Mouse (Mus musculus): ENCODE data around the gene Hydin. TPM values are rescaled to one million over a fixed set of nuclear protein-coding genes. Genes with fewer than 3 reads are reported as not detected.

The Hydin gene
- polyA plus RNA-seq, 1 experiment = not detected

GRCm38 (mm10) chr8:110619208-110619574 lies 352.4 kb downstream of the Hydin start:
- Histone ChIP-seq H3K27ac (ENCODE audit: insufficient read depth, low read depth, low read length) (no peak overlapping the region), H3K4me1 (ENCODE audit: control insufficient read depth, insufficient read depth, low read length) (peaks cover 6% of the 10 kb centered on the region), H3K4me3 (ENCODE audit: insufficient read depth, low read depth, low read length) (peak overlapping the region; percentile 87)
- no peak for TF ChIP-seq POLR2A (IDR thresholded peaks at IDR 0.05; ENCODE audit: insufficient read depth, low read depth, low read length)
- TF ChIP-seq CTCF (IDR thresholded peaks at IDR 0.05; ENCODE audit: insufficient read depth, low read depth, low read length) = no peak
- WGBS = 15% methylated on average over 8 of the region's 8 CpGs

GRCm38 (mm10) chr8:110619919-110620318 lies 353.1 kb downstream of the Hydin start:
- TF ChIP-seq CTCF (IDR thresholded peaks at IDR 0.05; ENCODE audit: insufficient read depth, low read depth, low read length) (no peak), POLR2A (IDR thresholded peaks at IDR 0.05; ENCODE audit: insufficient read depth, low read depth, low read length) (no peak)
- Histone ChIP-seq H3K4me3 (ENCODE audit: insufficient read depth, low read depth, low read length) (no peak overlapping the region), H3K4me1 (ENCODE audit: control insufficient read depth, insufficient read depth, low read length) (peaks cover 6% of the 10 kb centered on the region), H3K27ac (ENCODE audit: insufficient read depth, low read depth, low read length) (no peak overlapping the region)
- 81% methylated on average over 5 of the region's 5 CpGs for WGBS

GRCm38 (mm10) chr8:110626431-110626830 lies 359.7 kb downstream of the Hydin start:
- Histone ChIP-seq H3K4me1 (ENCODE audit: control insufficient read depth, insufficient read depth, low read length) (peaks cover 20% of the 10 kb centered on the region), H3K27ac (ENCODE audit: insufficient read depth, low read depth, low read length) (no peak overlapping the region), H3K4me3 (ENCODE audit: insufficient read depth, low read depth, low read length) (no peak overlapping the region)
- no peak for TF ChIP-seq CTCF (IDR thresholded peaks at IDR 0.05; ENCODE audit: insufficient read depth, low read depth, low read length)
- TF ChIP-seq POLR2A (IDR thresholded peaks at IDR 0.05; ENCODE audit: insufficient read depth, low read depth, low read length) = no peak
- 60% methylated on average over 4 of the region's 4 CpGs for WGBS

DNA sequence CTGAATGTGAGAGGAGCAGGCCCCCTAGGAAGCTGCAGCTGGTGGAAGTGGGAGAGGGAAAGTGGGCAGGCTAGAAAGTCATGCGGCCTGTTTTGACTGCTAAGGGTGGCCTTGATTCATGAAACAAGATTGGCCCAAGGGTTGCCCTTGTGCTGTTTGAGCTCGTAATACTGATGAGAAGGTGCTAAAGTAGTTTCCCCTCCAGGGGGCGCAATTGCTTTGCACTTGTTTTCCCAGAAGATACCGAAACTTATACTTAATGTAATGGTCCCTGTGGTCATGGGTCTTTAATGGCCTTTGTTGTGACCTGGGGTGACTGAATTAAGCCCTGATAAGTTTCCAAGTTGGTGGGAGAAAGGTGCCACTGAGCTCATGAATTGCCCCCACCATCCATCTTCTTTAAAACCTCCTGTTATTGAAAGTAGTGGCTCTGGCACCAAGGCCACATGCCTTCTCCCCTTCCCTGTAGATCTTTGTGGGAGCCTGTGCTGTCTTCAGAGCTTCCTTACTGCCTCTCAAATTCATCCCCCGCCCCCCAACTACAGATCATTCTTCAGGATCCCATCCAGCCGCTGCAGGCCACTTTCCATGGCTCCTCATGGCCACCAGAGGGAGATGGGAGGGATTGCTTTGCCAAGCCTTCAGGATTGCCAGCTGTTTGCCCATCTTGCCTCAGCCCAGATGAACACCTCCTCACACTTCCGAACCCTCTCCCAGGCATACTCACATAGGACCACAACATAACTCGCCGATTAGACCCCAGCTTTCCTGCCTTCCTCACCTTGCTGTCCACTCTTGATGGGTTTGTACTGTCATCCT lies 362.7 kb downstream of the Hydin start:
- 61% methylated on average over 9 of the region's 9 CpGs for WGBS
- Histone ChIP-seq H3K27ac (ENCODE audit: insufficient read depth, low read depth, low read length) (peak overlapping the region; percentile 74; the same call in 1 of the 2 replicates), H3K4me1 (ENCODE audit: control insufficient read depth, insufficient read depth, low read length) (peaks cover 28% of the 10 kb centered on the region), H3K4me3 (ENCODE audit: insufficient read depth, low read depth, low read length) (no peak overlapping the region)
- 0 out of 2 replicates have a peak, but pooled peaks have one; percentile 43 for TF ChIP-seq CTCF (IDR thresholded peaks at IDR 0.05; ENCODE audit: insufficient read depth, low read depth, low read length)
- TF ChIP-seq POLR2A (IDR thresholded peaks at IDR 0.05; ENCODE audit: insufficient read depth, low read depth, low read length) = no peak

DNA sequence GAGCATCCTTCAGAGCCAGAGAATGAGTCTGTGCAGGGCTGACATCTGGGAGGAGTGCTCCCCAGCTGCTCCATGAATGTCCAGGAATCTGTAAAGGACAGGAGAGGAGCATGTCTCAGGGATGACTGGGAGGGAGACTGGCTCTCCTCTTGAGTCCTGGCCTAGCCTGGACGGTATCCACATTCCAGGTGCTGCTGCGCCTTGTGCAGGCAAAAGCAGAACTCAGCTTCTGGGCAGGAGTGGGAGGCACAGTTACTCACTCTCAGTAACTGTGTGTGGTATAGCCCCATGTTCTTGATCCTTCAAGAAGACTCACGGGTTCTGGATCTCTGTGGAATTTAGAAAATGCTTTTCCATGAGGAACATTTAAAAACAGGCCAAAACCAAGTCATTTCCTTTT lies 363.3 kb downstream of the Hydin start:
- WGBS = 70% methylated on average over 3 of the region's 3 CpGs
- TF ChIP-seq CTCF (IDR thresholded peaks at IDR 0.05; ENCODE audit: insufficient read depth, low read depth, low read length) (no peak), POLR2A (IDR thresholded peaks at IDR 0.05; ENCODE audit: insufficient read depth, low read depth, low read length) (no peak)
- H3K4me3 ChIP-seq (ENCODE audit: insufficient read depth, low read depth, low read length) = no peak overlapping the region
- H3K4me1 ChIP-seq (ENCODE audit: control insufficient read depth, insufficient read depth, low read length) = peaks cover 28% of the 10 kb centered on the region
- H3K27ac ChIP-seq (ENCODE audit: insufficient read depth, low read depth, low read length) = peak overlapping the region; percentile 74; the same call in 1 of the 2 replicates

DNA sequence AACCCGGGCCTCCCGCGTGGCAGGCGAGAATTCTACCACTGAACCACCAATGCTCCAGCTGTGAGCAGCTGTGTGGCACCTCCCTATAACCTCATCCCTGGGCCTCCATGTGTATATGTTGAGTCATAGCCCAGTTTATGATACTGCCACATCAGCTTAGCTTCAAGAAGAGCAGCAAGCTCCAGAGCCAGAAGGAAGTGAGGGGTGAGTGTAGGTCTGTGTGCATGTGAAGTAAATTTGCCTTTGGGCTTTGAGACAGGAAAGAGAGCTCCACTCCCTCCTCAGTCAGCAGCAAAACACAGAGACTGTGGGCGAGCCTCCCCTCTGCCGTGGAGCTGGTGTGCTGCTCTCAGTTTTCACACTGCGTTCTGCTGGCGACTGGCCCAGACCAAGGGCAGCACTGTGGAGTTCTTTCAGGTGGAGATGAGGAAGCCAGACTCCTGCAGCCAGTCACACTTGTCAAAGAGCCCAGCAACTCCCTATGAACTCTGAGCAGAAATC lies 363.8 kb downstream of the Hydin start:
- no peak for TF ChIP-seq CTCF (IDR thresholded peaks at IDR 0.05; ENCODE audit: insufficient read depth, low read depth, low read length)
- TF ChIP-seq POLR2A (IDR thresholded peaks at IDR 0.05; ENCODE audit: insufficient read depth, low read depth, low read length) = no peak
- no peak overlapping the region for H3K4me3 ChIP-seq (ENCODE audit: insufficient read depth, low read depth, low read length)
- H3K27ac ChIP-seq (ENCODE audit: insufficient read depth, low read depth, low read length) = peak overlapping the region; percentile 40
- peaks cover 28% of the 10 kb centered on the region for H3K4me1 ChIP-seq (ENCODE audit: control insufficient read depth, insufficient read depth, low read length)
- WGBS = 41% methylated on average over 8 of the region's 8 CpGs

- peaks cover 28% of the 10 kb centered on the region for H3K4me1 ChIP-seq (ENCODE audit: control insufficient read depth, insufficient read depth, low read length)
- 79% methylated on average over 7 of the region's 7 CpGs for WGBS
- no peak overlapping the region for H3K4me3 ChIP-seq (ENCODE audit: insufficient read depth, low read depth, low read length)
- TF ChIP-seq CTCF (IDR thresholded peaks at IDR 0.05; ENCODE audit: insufficient read depth, low read depth, low read length) (no peak), POLR2A (IDR thresholded peaks at IDR 0.05; ENCODE audit: insufficient read depth, low read depth, low read length) (no peak)
- H3K27ac ChIP-seq (ENCODE audit: insufficient read depth, low read depth, low read length) = no peak overlapping the region; the same call in 1 of the 2 replicates
Observed at GRCm38 (mm10) chr8:110631201-110631600, 364.4 kb downstream of the Hydin start.

- no peak overlapping the region for H3K4me3 ChIP-seq (ENCODE audit: insufficient read depth, low read depth, low read length)
- WGBS = 95% methylated on average over 3 of the region's 3 CpGs
Observed at GRCm38 (mm10) chr8:110633814-110634213, 367.0 kb downstream of the Hydin start.

GRCm38 (mm10) chr8:110636182-110636581 lies 369.4 kb downstream of the Hydin start:
- Histone ChIP-seq H3K4me3 (ENCODE audit: insufficient read depth, low read depth, low read length) (no peak overlapping the region), H3K4me1 (ENCODE audit: control insufficient read depth, insufficient read depth, low read length) (peaks cover 8% of the 10 kb centered on the region), H3K27ac (ENCODE audit: insufficient read depth, low read depth, low read length) (no peak overlapping the region)
- TF ChIP-seq POLR2A (IDR thresholded peaks at IDR 0.05; ENCODE audit: insufficient read depth, low read depth, low read length) (no peak), CTCF (IDR thresholded peaks at IDR 0.05; ENCODE audit: insufficient read depth, low read depth, low read length) (no peak)
- WGBS = 91% methylated on average over 6 of the region's 6 CpGs

More at GRCm38 (mm10) chr8:110633814-110634213, 367.0 kb downstream of the Hydin start:
- H3K27ac ChIP-seq (ENCODE audit: insufficient read depth, low read depth, low read length) = no peak overlapping the region
- H3K4me1 ChIP-seq (ENCODE audit: control insufficient read depth, insufficient read depth, low read length) = peaks cover 24% of the 10 kb centered on the region
- no peak for TF ChIP-seq POLR2A (IDR thresholded peaks at IDR 0.05; ENCODE audit: insufficient read depth, low read depth, low read length)
- no peak for TF ChIP-seq CTCF (IDR thresholded peaks at IDR 0.05; ENCODE audit: insufficient read depth, low read depth, low read length)

Data from olfactory bulb, adult 2 months (tissue).